Mouse (Mus musculus) heart, postnatal 36 days (tissue): ENCODE measurements around the gene C1qtnf3. TPM values are rescaled to one million over a fixed set of nuclear protein-coding genes. Genes with fewer than 3 reads are reported as not detected.

Source experiments
- DNase-seq, 2 experiments: peaks; one replicate each; pipeline ENCODE4 v3.0.0; 2021 to 2022
- intact Hi-C: fragments of 180-260 bp; cut with DNase I; formaldehyde crosslinking; loops from one replicate; pipeline ENCODE4 v1.15.1; 2025
- total RNA-seq, 2 experiments: library from RNA; stranded (reverse); gene quantifications; 2 replicates each; pipeline ENCODE4 v1.2.3; 2021

C1qtnf3 gene
- total RNA-seq, 2 experiments from 2014 or later, result 0.17 TPM; not detected in 1

DNA sequence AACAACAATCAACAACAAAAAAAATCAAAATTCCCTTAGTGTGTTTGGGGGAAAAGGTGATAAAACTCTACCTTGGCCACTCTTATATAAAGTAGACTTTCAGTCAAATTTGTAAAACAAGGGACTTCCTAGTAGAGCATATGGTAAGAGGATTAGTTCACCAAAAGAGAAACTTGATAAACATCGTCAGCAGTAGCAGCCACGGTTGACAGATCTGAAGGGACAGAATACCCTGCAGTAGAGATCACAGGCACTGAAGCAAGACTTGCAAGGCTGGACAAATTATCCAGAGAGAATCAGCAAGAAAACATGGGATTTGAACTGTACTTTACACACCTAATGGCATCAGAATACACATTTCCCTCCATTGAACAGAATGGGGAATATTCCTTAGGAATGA is 62.8 kb downstream of the C1qtnf3 start:
- DNase-seq, result no peak
- intact Hi-C loops, result no loop called here

DNA sequence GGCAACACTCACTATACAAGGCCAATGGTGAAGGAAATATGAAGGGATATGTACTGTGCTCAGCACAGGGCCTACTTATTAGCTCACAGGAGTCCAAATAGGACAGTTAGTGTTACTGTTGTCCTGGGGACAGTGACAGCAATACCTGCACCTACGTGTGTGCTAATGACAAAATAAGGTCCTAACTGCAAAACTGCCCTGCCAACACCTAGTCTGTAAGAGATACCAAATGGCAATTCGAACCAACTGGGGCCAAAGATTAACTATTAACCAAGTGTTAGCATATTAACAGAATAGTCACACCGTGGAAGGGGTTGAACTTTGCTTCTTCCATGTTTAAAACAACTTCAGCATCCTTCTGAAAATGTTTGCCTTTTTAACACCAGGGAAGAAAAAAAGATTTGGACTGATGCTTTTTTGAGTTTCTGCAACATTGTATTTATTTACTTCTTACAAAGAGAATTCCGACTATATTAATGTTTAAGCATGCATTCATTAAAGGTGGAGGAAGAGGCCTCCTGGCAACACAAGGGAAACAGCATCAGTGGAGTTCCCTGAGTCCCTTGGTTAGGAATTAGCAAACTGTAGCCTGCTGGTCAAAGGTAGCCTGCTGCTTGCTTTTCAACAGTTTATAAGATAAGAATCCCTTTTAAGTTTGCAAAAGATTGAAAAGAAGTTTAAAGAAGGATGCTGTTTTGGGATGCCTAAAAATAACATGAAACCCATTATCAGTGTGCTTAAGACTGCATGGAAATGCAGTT is 74.8 kb downstream of the C1qtnf3 start:
- no peak for DNase-seq
- intact Hi-C loops, result no loop called here

Other genes starting within 250 kb of the C1qtnf3 start
- gene Rai14, start 237.7 kb upstream of the C1qtnf3 start, total RNA-seq, result 1 to 10 TPM; 3.0 to 4.6 TPM
- 10 to 100 TPM; 27.9 to 29.4 TPM for gene Amacr, start 29.4 kb downstream of the C1qtnf3 start, total RNA-seq
- not detected for gene Slc45a2, start 48.4 kb downstream of the C1qtnf3 start, total RNA-seq
- under 1 TPM in 1 of 2 experiments, not detected in 1; 0.08 TPM for gene Rxfp3, start 85.7 kb downstream of the C1qtnf3 start, total RNA-seq
- gene Adamts12, start 112.5 kb downstream of the C1qtnf3 start, total RNA-seq, result 1 to 10 TPM; 3.4 to 5.0 TPM